Mouse (Mus musculus) midbrain, embryonic 16.5 days (tissue): ENCODE measurements at regions not wholly inside any gene's neighbourhood (a gene's known extent, or its start where the extent isn't known, plus 50 kb on each side); places are given as distances from the start of the nearest gene placed in this dataset.

Source experiments
- ATAC-seq: fragments of 200-750 bp; cut with Nextera tagmentation; 2 replicates; pipeline ENCODE4 v1.8.0; 2017; ENCODE audit warnings: moderate TSS enrichment
- H3K27ac ChIP-seq: fragments of 300-500 bp; sonication (generic); 2 replicates; pipeline ENCODE4 v1.5.1; 2014; ENCODE audit warnings: mild to moderate bottlenecking, low read length, mixed read lengths
- H3K27me3 ChIP-seq: fragments of 300-500 bp; sonication (generic); 2 replicates; pipeline ENCODE4 v1.6.1; 2014; ENCODE audit warnings: low read depth, low read length, mixed read lengths; ENCODE audit not compliant: control insufficient read depth, insufficient read depth
- H3K36me3 ChIP-seq: fragments of 300-500 bp; sonication (generic); 2 replicates; pipeline ENCODE4 v1.6.1; 2014; ENCODE audit warnings: mild to moderate bottlenecking, low read length, moderate library complexity, mixed read lengths; ENCODE audit not compliant: control insufficient read depth, insufficient read depth
- H3K4me1 ChIP-seq: fragments of 300-500 bp; sonication (generic); 2 replicates; pipeline ENCODE4 v1.6.1; 2014; ENCODE audit warnings: mild to moderate bottlenecking, low read length, mixed read lengths; ENCODE audit not compliant: control insufficient read depth, insufficient read depth
- H3K4me2 ChIP-seq: fragments of 300-500 bp; sonication (generic); 2 replicates; pipeline ENCODE4 v1.6.1; 2014; ENCODE audit warnings: mild to moderate bottlenecking, low read length, mixed read lengths
- H3K4me3 ChIP-seq: fragments of 300-500 bp; sonication (generic); 2 replicates; pipeline ENCODE4 v1.5.1; 2014; ENCODE audit warnings: low read depth, mild to moderate bottlenecking, low read length, moderate library complexity, mixed read lengths
- H3K9ac ChIP-seq: fragments of 300-500 bp; sonication (generic); 2 replicates; pipeline ENCODE4 v1.6.1; 2014; ENCODE audit warnings: low read depth, low read length, mixed read lengths
- H3K9me3 ChIP-seq: fragments of 300-500 bp; sonication (generic); replicated peaks from 2 replicates; pipeline ENCODE4 v1.6.1; 2014; ENCODE audit warnings: mild to moderate bottlenecking, low read length, mixed read lengths; ENCODE audit not compliant: control insufficient read depth, poor library complexity, severe bottlenecking
- WGBS: fragments of 180-500 bp; shearing (Covaris S2); extraction: QIAGEN DNeasy Blood & Tissue Kit; methylation state at CpG from one replicate; pipeline ENCODE4 v1.1.7; 2014; 5-methylcytosine and 5-hydroxymethylcytosine counted together

DNA sequence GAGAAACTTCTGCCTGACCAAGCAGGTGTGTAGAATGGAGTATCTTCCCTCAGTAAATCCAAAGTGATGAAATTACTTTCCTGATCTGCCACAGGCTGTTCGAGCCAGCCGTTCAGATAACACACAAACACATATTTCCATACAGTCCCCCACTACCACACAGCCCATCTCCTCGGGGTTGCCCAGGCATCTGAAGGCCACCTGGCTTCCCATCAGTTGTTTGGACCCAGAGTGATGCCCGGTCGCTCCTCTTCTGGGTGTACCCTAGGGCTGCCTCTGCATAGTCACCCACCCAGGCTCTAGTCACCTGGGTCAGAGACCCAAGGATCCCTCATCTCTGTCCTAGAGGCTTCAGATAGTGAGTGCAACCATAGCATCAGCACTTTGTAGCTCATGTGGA lies 107.9 kb downstream of the CK137956 start:
- Histone ChIP-seq H3K4me2 (no peak overlapping the region), H3K36me3 (no peaks in the 10 kb centered on the region), H3K27ac (no peak overlapping the region), H3K9me3 (no peaks in the 10 kb centered on the region), H3K9ac (no peak overlapping the region), H3K4me3 (no peak overlapping the region), H3K4me1 (no peaks in the 10 kb centered on the region), H3K27me3 (no peaks in the 10 kb centered on the region)
- ATAC-seq = no peak
- WGBS = 93% methylated on average over 5 of the region's 5 CpGs

GRCm38 (mm10) chr4:127861319-127862117 lies 109.2 kb downstream of the CK137956 start:
- WGBS = 52% methylated on average over 16 of the region's 16 CpGs
- Histone ChIP-seq H3K4me1 (no peaks in the 10 kb centered on the region), H3K27ac (no peak overlapping the region), H3K4me3 (no peak overlapping the region), H3K4me2 (no peak overlapping the region), H3K27me3 (no peaks in the 10 kb centered on the region), H3K9me3 (no peaks in the 10 kb centered on the region), H3K36me3 (no peaks in the 10 kb centered on the region), H3K9ac (no peak overlapping the region)
- no peak for ATAC-seq

DNA sequence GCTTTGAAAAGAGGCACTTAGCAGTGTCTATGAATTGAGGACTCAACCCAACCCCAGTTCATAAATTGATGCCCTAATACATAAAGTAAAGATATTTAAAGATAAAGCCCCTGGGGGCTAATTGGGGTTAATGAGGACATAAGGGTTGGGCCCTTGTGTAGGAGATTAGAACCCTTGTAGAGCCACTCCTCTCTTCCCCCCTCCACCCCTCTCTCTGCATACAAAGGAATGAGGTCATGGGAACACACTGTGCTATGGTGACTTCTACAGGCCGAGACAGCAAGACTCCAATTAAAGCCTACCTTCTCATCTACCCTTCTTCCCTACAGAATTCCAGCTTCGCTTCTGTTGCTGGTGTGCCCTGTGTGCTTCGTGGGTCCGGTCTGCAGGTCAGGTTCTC lies 110.5 kb downstream of the CK137956 start:
- Histone ChIP-seq H3K27me3 (no peaks in the 10 kb centered on the region), H3K4me3 (no peak overlapping the region), H3K9me3 (no peaks in the 10 kb centered on the region), H3K4me1 (no peaks in the 10 kb centered on the region), H3K36me3 (no peaks in the 10 kb centered on the region), H3K4me2 (no peak overlapping the region), H3K9ac (no peak overlapping the region), H3K27ac (no peak overlapping the region)
- WGBS = 84% methylated on average over 4 of the region's 4 CpGs
- no peak for ATAC-seq

DNA sequence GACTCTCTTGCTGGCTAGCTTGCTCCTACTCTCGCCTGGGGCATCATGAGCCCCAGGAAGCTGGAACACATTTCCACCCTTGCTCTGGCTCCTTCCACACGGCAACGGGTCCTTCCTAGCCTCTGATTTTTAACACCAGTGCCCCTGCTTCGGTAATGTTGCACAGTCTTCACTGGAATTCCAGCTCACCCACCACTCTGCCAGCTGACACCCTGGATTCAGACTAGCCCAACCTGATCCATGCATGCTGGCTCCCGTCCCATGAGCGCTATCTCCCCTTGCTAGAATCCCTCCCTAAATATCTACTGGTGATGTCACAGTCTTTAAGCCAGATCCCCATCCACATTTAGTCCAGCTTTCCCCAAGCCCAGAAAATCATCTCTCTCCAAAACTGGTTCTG lies 111.2 kb downstream of the CK137956 start:
- 88% methylated on average over 6 of the region's 6 CpGs for WGBS
- Histone ChIP-seq H3K4me2 (no peak overlapping the region), H3K36me3 (no peaks in the 10 kb centered on the region), H3K4me1 (no peaks in the 10 kb centered on the region), H3K27me3 (no peaks in the 10 kb centered on the region), H3K9ac (no peak overlapping the region), H3K4me3 (no peak overlapping the region), H3K27ac (no peak overlapping the region), H3K9me3 (no peaks in the 10 kb centered on the region)
- ATAC-seq = no peak

DNA sequence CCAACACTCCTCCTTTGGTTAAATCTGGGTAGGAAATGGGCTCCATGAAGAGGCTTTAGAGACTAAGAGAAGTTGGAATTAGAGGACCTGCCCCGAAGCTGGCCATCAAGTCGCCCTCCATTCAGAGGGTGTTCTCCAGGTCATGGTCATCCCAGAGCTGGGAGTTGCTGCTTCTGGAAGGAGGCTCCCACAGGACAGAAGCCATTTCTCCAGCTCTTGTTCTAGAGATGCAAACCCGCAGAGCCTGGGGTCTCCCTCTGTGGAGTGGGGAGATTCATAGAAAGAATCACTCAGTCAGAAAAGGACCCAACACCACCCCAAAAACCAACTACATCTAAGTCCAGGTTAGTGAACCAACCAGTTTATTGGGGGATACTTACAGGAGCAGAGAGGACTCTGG lies 112.2 kb downstream of the CK137956 start:
- 87% methylated on average over 3 of the region's 3 CpGs for WGBS
- H3K27ac ChIP-seq = no peak overlapping the region
- H3K27me3 ChIP-seq = no peaks in the 10 kb centered on the region
- no peaks in the 10 kb centered on the region for H3K4me1 ChIP-seq
- no peak overlapping the region for H3K9ac ChIP-seq
- no peak overlapping the region for H3K4me2 ChIP-seq
- ATAC-seq = no peak
- no peaks in the 10 kb centered on the region for H3K9me3 ChIP-seq
- H3K4me3 ChIP-seq = no peak overlapping the region
- no peaks in the 10 kb centered on the region for H3K36me3 ChIP-seq

- Histone ChIP-seq H3K36me3 (no peaks in the 10 kb centered on the region), H3K4me2 (no peak overlapping the region), H3K27me3 (no peaks in the 10 kb centered on the region), H3K9me3 (no peaks in the 10 kb centered on the region), H3K27ac (no peak overlapping the region), H3K9ac (no peak overlapping the region), H3K4me3 (no peak overlapping the region), H3K4me1 (no peaks in the 10 kb centered on the region)
- 87% methylated on average over 1 of the region's 1 CpGs for WGBS
- ATAC-seq = no peak
Observed at GRCm38 (mm10) chr4:127855836-127856235, 114.9 kb downstream of the CK137956 start.

DNA sequence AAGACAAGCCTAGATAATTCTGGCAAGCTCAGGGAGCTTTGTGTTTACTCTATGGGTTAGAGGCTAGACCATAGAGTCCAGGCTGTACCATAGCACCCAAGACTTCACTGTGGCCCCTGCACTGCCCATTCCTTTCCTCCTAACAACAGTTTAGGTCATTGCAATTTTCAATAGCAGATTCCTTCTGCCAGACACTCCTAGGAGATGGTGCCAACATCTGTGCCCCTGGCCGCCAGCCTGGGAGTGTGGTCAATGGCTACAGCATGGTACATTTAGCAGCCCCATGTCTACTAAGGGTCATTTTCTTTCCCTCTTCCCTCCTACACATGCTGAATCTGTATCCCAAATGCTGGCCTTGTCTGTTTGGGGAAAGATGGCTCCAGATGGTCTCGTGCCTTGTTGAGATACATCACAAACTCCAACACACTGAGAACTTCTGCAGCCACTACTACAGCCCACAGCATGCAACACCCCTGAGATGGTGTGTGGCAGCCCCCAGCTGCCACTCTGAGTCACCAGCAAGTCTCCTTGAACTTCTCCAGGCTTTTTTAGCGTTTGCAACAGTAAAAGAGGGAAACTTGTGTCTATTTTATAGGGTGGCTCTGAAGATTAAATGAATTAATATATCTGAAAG lies 115.9 kb downstream of the CK137956 start:
- no peak overlapping the region for H3K27ac ChIP-seq
- H3K4me1 ChIP-seq = no peaks in the 10 kb centered on the region
- 85% methylated on average over 3 of the region's 3 CpGs for WGBS
- H3K4me3 ChIP-seq = no peak overlapping the region
- no peak for ATAC-seq
- H3K4me2 ChIP-seq = no peak overlapping the region
- H3K36me3 ChIP-seq = no peaks in the 10 kb centered on the region
- no peaks in the 10 kb centered on the region for H3K9me3 ChIP-seq
- no peaks in the 10 kb centered on the region for H3K27me3 ChIP-seq
- H3K9ac ChIP-seq = no peak overlapping the region

DNA sequence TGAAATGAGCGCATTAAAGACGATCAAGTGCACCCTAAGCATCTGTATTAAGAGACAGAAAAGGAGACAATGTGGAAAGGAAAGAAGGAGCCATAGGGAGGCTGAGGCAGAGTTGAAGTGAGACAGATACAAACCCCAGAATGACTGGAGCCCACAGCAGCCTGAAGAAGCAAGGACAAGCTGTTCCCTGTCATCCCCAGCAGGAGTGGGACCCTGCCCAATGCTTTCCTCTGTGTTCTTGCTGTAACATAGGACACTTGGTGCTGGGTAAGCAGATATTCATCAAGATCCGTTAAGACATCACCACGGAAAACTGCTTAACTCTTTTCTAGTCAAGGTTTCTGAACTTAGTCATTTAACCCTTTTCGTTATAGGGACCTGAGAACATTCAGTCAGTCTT lies 121.4 kb downstream of the CK137956 start:
- Histone ChIP-seq H3K4me3 (no peak overlapping the region), H3K27ac (no peak overlapping the region), H3K9ac (no peak overlapping the region), H3K36me3 (no peaks in the 10 kb centered on the region), H3K4me2 (no peak overlapping the region), H3K9me3 (no peaks in the 10 kb centered on the region), H3K4me1 (no peaks in the 10 kb centered on the region), H3K27me3 (no peaks in the 10 kb centered on the region)
- ATAC-seq = no peak
- WGBS = 90% methylated on average over 5 of the region's 5 CpGs

- Histone ChIP-seq H3K27me3 (no peaks in the 10 kb centered on the region), H3K4me3 (no peak overlapping the region), H3K4me1 (no peaks in the 10 kb centered on the region), H3K27ac (no peak overlapping the region), H3K9me3 (no peaks in the 10 kb centered on the region), H3K36me3 (no peaks in the 10 kb centered on the region), H3K9ac (no peak overlapping the region), H3K4me2 (no peak overlapping the region)
- ATAC-seq = no peak
- 12% methylated on average over 3 of the region's 3 CpGs for WGBS
Observed at GRCm38 (mm10) chr4:127846321-127846720, 124.4 kb downstream of the CK137956 start.
